Comparison of ENCODE assay signal across 9 mouse cellular contexts in genomic region chr3:138905678-138906077, GRCm38 (mm10).
A peak's percentile ranks its signal among the peaks of the same experiment; 100 is the strongest.
DNase-seq lines count a peak whose midpoint lies in the region; ATAC-seq and TF ChIP-seq lines count a peak whose summit lies in the region.
"Had no signal": no experiment of that assay in that cellular context is flagged by ENCODE, and none has a peak within 500 bp of the region (broad histone marks: within the 10 kb centered on the region; RNA-seq: fewer than 3 reads in every experiment).

No protein-coding gene starts in this region.

- no peak overlapping the region for H3K9ac ChIP-seq in embryonic facial prominence, embryonic 15.5 days
- H3K9ac ChIP-seq in lung, embryonic 16.5 days (ENCODE audit: low read length): 0 out of 2 replicates have a peak overlapping the region, but pooled peaks have one; percentile 10
- H3K9ac ChIP-seq: neural tube, embryonic 12.5 days had no signal

- intact Hi-C loops in left cerebral cortex, adult 2 months (cut with DNase I): loop anchor here (2.0 to 10.0 kb wide), 5 partner anchors 163 to 443 kb away; partner anchors contain the start of gene Tspan5
- intact Hi-C loops in left cerebral cortex, postnatal 14 days (cut with DNase I): loop anchor here (5.0 to 10.0 kb wide), 6 partner anchors 163 to 441 kb away; partner anchors contain the start of genes Eif4e and Tspan5
- intact Hi-C loops in heart, postnatal 25 days (cut with DNase I): loop anchor here (5.0 to 10.0 kb wide), 6 partner anchors 93 to 443 kb away; partner anchors contain the start of gene Tspan5

- no peak for ATAC-seq in embryonic facial prominence, embryonic 15.5 days (ENCODE audit: insufficient number of reproducible peaks, low FRiP score, low TSS enrichment, low read depth)
- peak; percentile 80 for ATAC-seq in lung, embryonic 16.5 days (ENCODE audit: low read depth)

- peak overlapping the region; percentile 19; the same call in 1 of the 2 replicates for H3K27ac ChIP-seq in left cerebral cortex, adult 2 months
- peak overlapping the region; percentile 63 for H3K27ac ChIP-seq in embryonic facial prominence, embryonic 15.5 days (replicated peaks)
- H3K27ac ChIP-seq in lung, embryonic 16.5 days (ENCODE audit: low read length): peak overlapping the region; percentile 79
- H3K27ac ChIP-seq: neural tube, embryonic 12.5 days had no signal

- H3K4me3 ChIP-seq in left cerebral cortex, adult 2 months: no peak overlapping the region
- H3K4me3 ChIP-seq in embryonic facial prominence, embryonic 15.5 days (replicated peaks): no peak overlapping the region
- no peak overlapping the region for H3K4me3 ChIP-seq in lung, embryonic 16.5 days (ENCODE audit: low read length)
- H3K4me3 ChIP-seq: neural tube, embryonic 12.5 days had no signal

- H3K4me2 ChIP-seq in embryonic facial prominence, embryonic 15.5 days (replicated peaks): no peak overlapping the region
- H3K4me2 ChIP-seq in lung, embryonic 16.5 days (ENCODE audit: low read depth, low read length): no peak overlapping the region
- H3K4me2 ChIP-seq: neural tube, embryonic 12.5 days had no signal

- H3K27me3 ChIP-seq in embryonic facial prominence, embryonic 15.5 days: no peaks in the 10 kb centered on the region
- H3K27me3 ChIP-seq in lung, embryonic 16.5 days (ENCODE audit: control insufficient read depth, insufficient read depth, low read depth, low read length): no peaks in the 10 kb centered on the region
- H3K27me3 ChIP-seq: neural tube, embryonic 12.5 days had no signal

- H3K9me3 ChIP-seq in embryonic facial prominence, embryonic 15.5 days (replicated peaks): no peaks in the 10 kb centered on the region
- no peaks in the 10 kb centered on the region for H3K9me3 ChIP-seq in lung, embryonic 16.5 days (ENCODE audit: control insufficient read depth, low read length)
- H3K9me3 ChIP-seq: neural tube, embryonic 12.5 days had no signal

- 0 out of 2 replicates have a peak, but pooled peaks cover 10% of the 10 kb centered on the region for H3K36me3 ChIP-seq in embryonic facial prominence, embryonic 15.5 days
- no peaks in the 10 kb centered on the region; the same call in 1 of the 2 replicates for H3K36me3 ChIP-seq in lung, embryonic 16.5 days (ENCODE audit: control insufficient read depth, insufficient read depth, low read length)

- peaks cover 10% of the 10 kb centered on the region for H3K4me1 ChIP-seq in embryonic facial prominence, embryonic 15.5 days
- peaks cover 9% of the 10 kb centered on the region for H3K4me1 ChIP-seq in lung, embryonic 16.5 days (replicated peaks; ENCODE audit: control insufficient read depth, insufficient read depth, low read length)

- peak in 1 of 2 experiments; percentile 33 for DNase-seq in left cerebral cortex, adult 2 months (ENCODE audit: extremely low spot score in 1 of 2, low spot score in 2 of 2)
- no peak for DNase-seq in left cerebral cortex, postnatal 14 days (ENCODE audit: low spot score in 2 of 2)
- DNase-seq in heart, postnatal 25 days (ENCODE audit: low spot score): peak; percentile 24
- peak; percentile 26 for DNase-seq in right cerebral cortex, postnatal 25 days
- DNase-seq in MN1 (ENCODE audit: low spot score): no peak
- DNase-seq in T-cell, adult 2 months (ENCODE audit: low spot score): no peak

- 41% methylated on average over 7 of the region's 7 CpGs for WGBS in embryonic facial prominence, embryonic 15.5 days
- WGBS in lung, embryonic 16.5 days: 35% methylated on average over 7 of the region's 7 CpGs

- no peak for TF ChIP-seq CTCF in left cerebral cortex, adult 2 months (IDR thresholded peaks at IDR 0.05)

Comparison
In these comparisons a context has a peak if more than half of its experiments do, and no peak if none do; other contexts are left out.
1. DNase-seq: peak in heart, postnatal 25 days (single experiment) and right cerebral cortex, postnatal 25 days (single experiment); none in left cerebral cortex, postnatal 14 days (0 of 2), MN1 (single experiment) and T-cell, adult 2 months (single experiment).
2. H3K27ac ChIP-seq: peak in every context shown above with its lines; median percentile 79 in lung, embryonic 16.5 days; 63 in embryonic facial prominence, embryonic 15.5 days; 19 in left cerebral cortex, adult 2 months.